Mouse (Mus musculus): ENCODE data around the gene Cxcl3. TPM values are rescaled to one million over a fixed set of nuclear protein-coding genes. Genes with fewer than 3 reads are reported as not detected.

Cxcl3 gene
- not detected for polyA plus RNA-seq (2021)

GRCm38 (mm10) chr5:90785659-90786588 is at the start of gene Cxcl3:
Cxcl3 (plus strand) TSS chr5:90786103.
- CTCF ChIA-PET = interaction anchor here (0.6 to 3.2 kb wide), 15 partner anchors 13 to 126 kb away, joined by 3 to 39 read pairs (median 4); partner anchors contain the start of genes Cxcl5 and Pf4
- no peaks in the 10 kb centered on the region for H3K27me3 ChIP-seq
- ATAC-seq (peak; percentile 17), DNase-seq (ENCODE audit: low read depth, low spot score) (no peak)
- in situ Hi-C loops (cut with MboI; ENCODE audit: low pct_unique_long_range_greater_than_20kb) = loop anchor here (5.0 kb wide), 1 partner anchor 129 kb away; no protein-coding TSS in a partner anchor
- TF ChIP-seq CTCF (IDR thresholded peaks at IDR 0.05) = peak; percentile 72
- POLR2A ChIA-PET = no interaction called here

GRCm38 (mm10) chr5:90742029-90742428 is 43.9 kb upstream of the Cxcl3 start:
- in situ Hi-C loops (cut with MboI; ENCODE audit: low pct_unique_long_range_greater_than_20kb) = no loop called here
- no peak for ATAC-seq
- TF ChIP-seq CTCF (IDR thresholded peaks at IDR 0.05) = no peak

GRCm38 (mm10) chr5:90753934-90754333 is 32.0 kb upstream of the Cxcl3 start:
- POLR2A ChIA-PET = no interaction called here
- DNase-seq (ENCODE audit: low read depth, low spot score) = peak; percentile 76

More at GRCm38 (mm10) chr5:90742029-90742428, 43.9 kb upstream of the Cxcl3 start:
- ChIA-PET CTCF (interaction anchor here (1.3 to 1.6 kb wide), 2 partner anchors 10 to 29 kb away, joined by 3 to 5 read pairs; no protein-coding TSS in a partner anchor), POLR2A (no interaction called here)
- DNase-seq (ENCODE audit: low read depth, low spot score) = no peak
- no peaks in the 10 kb centered on the region for H3K27me3 ChIP-seq

GRCm38 (mm10) chr5:90758020-90758605 is 27.8 kb upstream of the Cxcl3 start:
- no peak for TF ChIP-seq CTCF (IDR thresholded peaks at IDR 0.05)
- no peaks in the 10 kb centered on the region for H3K27me3 ChIP-seq
- in situ Hi-C loops (cut with MboI; ENCODE audit: low pct_unique_long_range_greater_than_20kb) = no loop called here
- POLR2A ChIA-PET = interaction anchor here (0.7 to 2.1 kb wide), 3 partner anchors 42 to 125 kb away, joined by 4 to 7 read pairs (median 5); no protein-coding TSS in a partner anchor
- CTCF ChIA-PET = interaction anchor here (0.9 to 2.8 kb wide), 8 partner anchors 10 to 132 kb away, joined by 3 to 12 read pairs (median 4); partner anchors contain the start of genes Cxcl1, Cxcl3 and Ppbp
- DNase-seq (ENCODE audit: low read depth, low spot score) (peak; percentile 94), ATAC-seq (peak; percentile 86)

More at GRCm38 (mm10) chr5:90753934-90754333, 32.0 kb upstream of the Cxcl3 start:
- no peak for ATAC-seq
- CTCF ChIA-PET = interaction anchor here (0.7 kb wide), 1 partner anchor 45 kb away, joined by 3 read pairs; no protein-coding TSS in a partner anchor
- no peak for TF ChIP-seq CTCF (IDR thresholded peaks at IDR 0.05)
- in situ Hi-C loops (cut with MboI; ENCODE audit: low pct_unique_long_range_greater_than_20kb) = no loop called here
- H3K27me3 ChIP-seq = no peaks in the 10 kb centered on the region

GRCm38 (mm10) chr5:90759077-90760065 is 26.5 kb upstream of the Cxcl3 start, which contains the start of gene Cxcl5:
Cxcl5 (plus strand) TSS chr5:90759360.
- CTCF ChIA-PET = interaction anchor here (0.9 to 2.8 kb wide), 11 partner anchors 8 to 131 kb away, joined by 3 to 12 read pairs (median 5); partner anchors contain the start of genes Cxcl1, Cxcl3 and Ppbp
- no peak for TF ChIP-seq CTCF (IDR thresholded peaks at IDR 0.05)
- peak; percentile 40 for ATAC-seq
- no peaks in the 10 kb centered on the region for H3K27me3 ChIP-seq
- in situ Hi-C loops (cut with MboI; ENCODE audit: low pct_unique_long_range_greater_than_20kb) = no loop called here
- no peak for DNase-seq (ENCODE audit: low read depth, low spot score)
- POLR2A ChIA-PET = interaction anchor here (0.9 to 2.1 kb wide), 5 partner anchors 9 to 122 kb away, joined by 3 to 10 read pairs (median 3); partner anchors contain the start of genes Pf4 and Ppbp

- DNase-seq (ENCODE audit: low read depth, low spot score) (no peak), ATAC-seq (no peak)
- TF ChIP-seq CTCF (IDR thresholded peaks at IDR 0.05) = no peak
- in situ Hi-C loops (cut with MboI; ENCODE audit: low pct_unique_long_range_greater_than_20kb) = no loop called here
- CTCF ChIA-PET = interaction anchor here (1.0 to 2.8 kb wide), 5 partner anchors 10 to 98 kb away, joined by 3 to 12 read pairs (median 6); partner anchors contain the start of gene Cxcl3
- H3K27me3 ChIP-seq = no peaks in the 10 kb centered on the region
- POLR2A ChIA-PET = interaction anchor here (0.6 to 1.2 kb wide), 2 partner anchors 10 to 26 kb away, joined by 3 read pairs; no protein-coding TSS in a partner anchor
Measured at GRCm38 (mm10) chr5:90760303-90760702, 25.6 kb upstream of the Cxcl3 start.

- ChIA-PET CTCF (interaction anchor here (1.2 to 2.8 kb wide), 4 partner anchors 10 to 40 kb away, joined by 4 to 12 read pairs (median 5); partner anchors contain the start of gene Cxcl3), POLR2A (interaction anchor here (0.6 to 1.2 kb wide), 2 partner anchors 10 to 27 kb away, joined by 3 read pairs; no protein-coding TSS in a partner anchor)
- in situ Hi-C loops (cut with MboI; ENCODE audit: low pct_unique_long_range_greater_than_20kb) = no loop called here
- DNase-seq (ENCODE audit: low read depth, low spot score) = no peak
- TF ChIP-seq CTCF (IDR thresholded peaks at IDR 0.05) = no peak
- no peak for ATAC-seq
- no peaks in the 10 kb centered on the region for H3K27me3 ChIP-seq
Measured at GRCm38 (mm10) chr5:90760844-90761243, 25.1 kb upstream of the Cxcl3 start.

- ChIA-PET POLR2A (interaction anchor here (0.6 kb wide), 1 partner anchor 37 kb away, joined by 3 read pairs; no protein-coding TSS in a partner anchor), CTCF (interaction anchor here (1.1 to 1.6 kb wide), 5 partner anchors 9 to 39 kb away, joined by 3 to 5 read pairs (median 4); no protein-coding TSS in a partner anchor)
- in situ Hi-C loops (cut with MboI; ENCODE audit: low pct_unique_long_range_greater_than_20kb) = no loop called here
- no peaks in the 10 kb centered on the region for H3K27me3 ChIP-seq
- no peak for TF ChIP-seq CTCF (IDR thresholded peaks at IDR 0.05)
- DNase-seq (ENCODE audit: low read depth, low spot score) (no peak), ATAC-seq (no peak)
Measured at GRCm38 (mm10) chr5:90761834-90762233, 24.1 kb upstream of the Cxcl3 start.

Data from Patski (cell line).